Mouse (Mus musculus) frontal cortex, postnatal 10 days (tissue): ENCODE data around the gene Fam196b.

Experiments used
- DNase-seq, 2 experiments: peaks; one replicate each; pipeline ENCODE4 v3.0.0; 2022; ENCODE audit warnings: low spot score in 2 of 2, mixed read lengths in 1 of 2

Fam196b gene

DNA sequence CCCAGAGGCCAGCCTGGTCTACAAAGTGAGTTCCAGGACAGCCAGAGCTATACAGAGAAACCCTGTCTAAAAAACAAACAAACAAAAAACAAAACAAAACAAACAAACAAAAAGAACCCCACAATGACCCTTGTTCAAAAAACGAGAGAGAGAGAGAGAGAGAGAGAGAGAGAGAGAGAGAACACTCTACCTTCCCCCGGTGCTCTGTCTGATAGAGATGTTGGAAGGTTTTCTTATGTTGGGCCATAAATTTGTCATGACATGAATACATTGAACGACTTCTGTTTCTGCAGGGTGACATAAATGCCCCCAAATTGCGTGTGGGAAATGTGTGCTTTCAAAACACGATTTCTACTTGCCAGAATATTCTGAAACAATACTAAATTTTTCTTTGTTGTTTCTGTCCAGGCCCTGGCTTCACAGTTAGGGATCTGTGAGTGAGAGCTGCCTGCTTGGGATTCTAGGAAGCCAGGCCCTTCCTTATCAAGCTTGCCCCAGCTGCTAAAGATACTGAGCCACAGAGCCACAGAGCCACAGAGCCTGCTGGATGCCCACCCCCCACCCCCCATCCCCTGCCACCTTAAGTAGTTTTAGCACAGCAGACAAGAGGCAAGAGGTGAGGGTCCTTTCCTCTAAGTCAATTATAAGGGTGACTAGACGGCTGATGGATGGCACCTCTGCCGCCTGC, 17.9 kb downstream of the Fam196b start:
- DNase-seq, result no peak

DNA sequence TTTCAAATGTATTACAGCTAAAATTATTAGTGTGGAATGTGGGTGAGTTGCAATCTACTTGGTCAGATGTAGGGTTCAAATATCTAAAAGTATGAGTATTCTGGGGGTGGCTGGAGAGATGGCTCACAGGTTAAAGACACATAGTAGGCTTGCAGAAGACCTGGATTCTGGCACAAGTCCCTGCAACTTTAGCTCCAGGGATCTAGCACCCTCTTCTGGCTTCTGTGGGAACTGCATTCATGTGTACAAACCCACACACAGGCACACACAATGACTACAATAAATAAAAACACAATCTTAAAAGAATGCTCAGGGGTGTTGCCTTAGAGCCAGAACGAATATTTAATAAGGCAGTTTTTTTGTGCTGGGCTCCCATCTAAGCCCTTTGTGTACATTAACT, 23.3 kb downstream of the Fam196b start:
- DNase-seq, result no peak

DNA sequence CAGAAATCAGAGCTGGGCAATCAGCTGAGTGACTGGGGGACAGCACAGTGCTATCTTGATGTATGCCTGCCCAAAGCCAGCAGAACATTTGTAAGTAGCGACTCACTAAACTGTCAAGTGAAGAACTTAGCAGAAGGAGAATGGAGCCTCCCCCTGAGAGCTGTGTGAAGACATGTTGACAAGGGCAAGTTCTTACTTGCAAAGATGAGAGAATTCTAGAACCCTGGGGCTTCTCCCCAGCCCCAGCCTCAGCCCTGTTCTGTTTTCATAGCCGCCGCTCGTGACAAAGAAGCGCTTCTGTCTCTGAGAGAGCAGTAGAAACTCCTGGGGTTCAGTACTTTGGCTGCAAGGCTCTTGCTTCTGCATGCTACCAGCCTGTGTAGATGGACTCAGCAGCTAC, 25.1 kb downstream of the Fam196b start:
- DNase-seq, result no peak

DNA sequence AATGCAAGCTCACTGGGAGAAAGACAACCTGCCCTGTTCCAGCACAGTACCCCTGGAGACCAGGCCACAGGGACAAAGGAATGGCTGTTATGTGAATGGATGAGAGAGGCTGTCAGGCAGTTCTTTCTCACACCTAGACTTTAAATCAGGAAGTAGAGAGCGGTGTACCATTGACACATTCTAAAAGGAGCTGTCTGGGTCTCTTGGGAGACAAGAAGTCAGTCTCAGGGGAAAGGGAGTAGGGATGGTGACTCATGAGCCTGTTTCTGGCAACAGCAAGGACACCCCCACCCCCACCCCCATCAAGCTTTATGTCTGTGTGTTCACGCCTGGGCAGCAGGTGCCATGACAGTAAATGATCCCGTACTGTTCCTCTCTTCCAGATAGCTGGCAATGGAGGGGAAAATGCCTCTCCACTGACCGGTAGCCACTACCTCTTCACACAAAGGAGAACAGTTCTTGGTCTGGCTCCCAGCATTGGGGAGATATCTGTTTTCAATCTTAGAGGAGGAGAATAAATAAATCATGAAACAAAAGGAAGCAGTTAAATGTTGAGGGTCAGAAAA, 29.2 kb downstream of the Fam196b start:
- DNase-seq, result no peak

DNA sequence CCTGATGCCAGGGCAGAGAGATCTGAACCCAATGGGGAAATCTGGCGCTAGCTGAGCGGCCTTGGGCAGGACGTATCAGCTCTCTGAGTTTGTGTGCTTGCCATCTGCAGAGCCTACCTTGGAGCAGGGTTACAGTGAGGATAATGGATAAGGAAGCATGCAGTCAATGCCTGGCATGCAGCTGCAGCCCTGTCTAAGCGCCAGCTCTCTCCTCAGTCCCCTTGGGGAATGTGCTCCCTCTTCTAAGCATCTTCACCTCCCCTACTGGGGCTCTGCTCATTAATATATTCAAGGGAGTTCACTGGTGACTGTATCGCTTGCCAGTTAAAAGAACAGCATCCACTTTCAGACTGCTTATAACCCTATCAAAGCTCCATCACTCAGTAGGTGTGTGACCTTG, 29.7 kb downstream of the Fam196b start:
- no peak for DNase-seq

DNA sequence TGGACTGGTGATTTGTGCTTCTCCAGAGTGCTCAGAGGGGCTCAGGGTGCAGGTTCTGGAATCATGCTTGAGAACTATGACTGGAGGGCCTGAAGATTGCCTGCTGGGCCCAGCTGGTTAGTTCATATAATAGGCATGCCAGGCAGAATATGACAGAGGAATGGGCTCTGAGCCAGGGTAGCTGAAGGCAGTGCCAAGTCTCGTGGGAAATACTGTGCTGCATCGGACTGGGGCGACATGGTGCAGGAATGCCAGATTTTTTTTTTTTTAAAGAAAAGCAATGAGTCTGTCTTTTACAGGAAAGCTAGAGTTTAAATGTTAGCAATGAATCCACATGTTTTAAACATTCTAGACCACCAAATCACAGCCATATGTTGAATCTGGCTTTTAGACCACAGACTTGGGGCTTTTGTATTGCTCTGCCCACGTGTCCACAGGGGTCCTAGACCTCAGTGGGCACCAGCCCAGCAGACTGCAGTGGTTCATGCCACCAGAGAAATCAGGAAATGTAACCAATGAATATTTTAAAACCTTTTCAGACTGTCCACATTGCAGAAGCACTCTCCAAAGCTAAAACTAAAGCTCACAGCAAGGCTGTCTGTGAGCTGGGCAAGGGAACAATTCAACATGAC, 33.8 kb downstream of the Fam196b start:
- DNase-seq, result peak; percentile 64 to 66

DNA sequence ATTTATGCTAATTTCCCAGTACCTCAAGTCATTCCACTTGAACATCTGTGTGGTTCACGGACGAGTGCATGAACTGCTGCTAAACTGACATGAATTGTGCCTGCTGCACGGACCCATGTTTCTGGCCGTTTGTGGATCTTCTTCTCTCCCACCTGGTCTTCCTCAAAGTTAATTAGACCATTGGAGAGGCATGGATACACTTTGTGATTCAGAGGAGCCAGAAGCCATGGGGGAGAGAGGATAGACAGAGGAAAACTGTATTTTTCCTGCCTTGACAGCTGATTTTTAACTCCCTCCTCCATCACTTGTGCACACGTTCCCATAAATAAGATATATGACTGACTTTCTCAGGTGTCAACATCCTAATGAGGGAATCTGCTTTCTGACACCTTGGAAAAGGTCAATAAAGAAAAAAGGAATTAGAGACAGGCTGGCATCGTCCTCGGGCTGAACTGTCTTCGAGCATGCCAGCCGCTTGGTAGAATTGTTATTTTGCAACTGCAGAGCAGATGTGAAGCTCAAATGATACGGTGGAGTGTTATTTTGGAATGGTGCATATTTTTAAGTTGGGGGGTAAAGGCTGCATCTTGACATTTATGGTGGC, 34.9 kb downstream of the Fam196b start:
- DNase-seq, result no peak

DNA sequence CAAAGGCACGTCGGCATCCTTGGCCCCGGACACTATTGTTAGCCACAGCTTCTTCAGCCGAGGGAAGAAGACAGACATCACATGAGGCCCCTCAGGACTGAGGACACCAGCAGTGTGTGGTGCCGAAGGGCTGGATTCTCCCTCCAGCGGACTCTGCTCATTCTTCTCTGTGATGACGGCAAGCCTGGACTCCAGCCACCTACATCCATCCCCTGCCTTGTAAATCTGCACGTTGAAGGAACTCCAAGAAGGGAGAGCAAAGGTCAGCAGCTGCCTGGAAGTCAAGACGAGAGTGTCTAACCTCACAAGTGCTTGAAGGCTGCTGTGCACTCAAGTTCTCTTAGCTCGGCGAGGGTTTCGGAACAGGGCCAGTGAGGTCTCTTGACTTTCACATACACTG, 40.8 kb downstream of the Fam196b start:
- DNase-seq, result no peak

DNA sequence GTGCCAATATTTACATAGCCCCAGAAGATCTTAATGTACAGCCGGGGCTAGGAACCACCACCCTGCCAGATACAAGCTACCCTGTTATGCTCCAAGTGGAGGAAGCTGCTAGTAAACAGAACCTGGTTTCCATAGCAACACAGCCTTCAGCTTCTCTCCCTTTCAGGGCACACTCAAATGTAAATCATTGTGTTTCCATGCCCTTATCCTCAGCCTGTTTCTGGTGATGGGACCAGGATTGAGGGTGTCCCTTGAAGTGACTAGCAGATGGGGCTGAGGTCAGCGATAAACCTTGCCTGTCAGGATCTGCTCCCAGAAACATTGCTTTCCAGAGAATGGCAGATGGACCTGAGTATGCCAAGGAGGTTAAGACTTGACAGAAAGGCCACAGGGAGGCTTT, 41.5 kb downstream of the Fam196b start:
- no peak for DNase-seq

DNA sequence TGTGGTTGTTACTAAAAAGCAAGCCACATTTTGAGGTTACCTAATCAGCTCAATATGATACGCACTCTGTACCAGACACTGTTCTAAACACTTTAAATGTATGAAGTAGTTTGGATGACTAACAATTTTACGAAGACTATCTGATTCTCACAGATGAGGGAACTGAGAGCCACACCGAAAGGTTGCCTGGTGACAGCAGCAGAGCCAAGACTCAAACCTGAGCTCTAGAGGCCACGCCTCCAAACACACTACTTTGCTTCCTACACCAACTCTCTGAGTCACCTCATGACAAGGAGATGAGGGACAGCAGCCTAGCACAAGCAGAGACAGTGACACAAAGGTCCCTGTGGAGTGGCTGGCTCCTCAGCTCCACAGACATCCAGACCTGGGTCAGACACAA, 57.6 kb downstream of the Fam196b start:
- DNase-seq, result no peak

DNA sequence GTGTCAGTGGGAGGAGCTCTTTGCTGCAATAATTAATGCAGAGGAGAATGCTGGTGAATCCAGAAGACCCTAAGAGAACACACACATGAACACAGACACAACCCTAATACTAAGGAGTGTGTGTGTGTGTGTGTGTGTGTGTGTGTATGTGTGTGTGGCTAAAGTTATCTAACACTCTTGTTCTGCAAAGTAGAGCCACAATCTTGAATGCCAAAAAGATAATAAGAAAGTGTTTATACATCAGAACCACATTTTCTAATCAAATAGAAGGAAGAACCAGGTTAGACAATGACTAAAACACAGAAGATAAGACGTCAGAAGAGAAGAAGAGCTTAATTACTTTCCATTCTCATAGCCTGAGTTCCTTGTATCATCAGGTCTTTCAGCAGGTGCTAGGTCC, 60.9 kb downstream of the Fam196b start:
- no peak for DNase-seq

DNA sequence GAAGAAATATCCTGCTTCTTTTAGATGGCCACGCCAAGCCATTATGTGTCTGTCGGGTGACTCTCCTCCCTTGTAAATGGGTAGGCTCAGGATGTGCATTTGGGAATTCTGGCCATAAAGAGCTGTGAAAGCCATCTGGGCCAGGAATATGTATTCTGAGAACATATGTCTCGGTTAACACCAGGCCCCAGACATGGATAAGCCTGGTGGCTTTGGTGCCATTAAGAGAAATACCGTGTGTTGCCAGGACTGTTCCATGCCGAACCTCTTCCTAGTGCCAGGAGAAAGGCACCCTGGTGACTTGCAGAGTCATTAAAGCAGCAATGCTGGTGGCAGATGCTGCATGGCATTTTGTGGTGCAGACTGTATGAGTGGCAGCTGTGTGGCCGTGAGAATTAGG, 63.0 kb downstream of the Fam196b start:
- no peak for DNase-seq

DNA sequence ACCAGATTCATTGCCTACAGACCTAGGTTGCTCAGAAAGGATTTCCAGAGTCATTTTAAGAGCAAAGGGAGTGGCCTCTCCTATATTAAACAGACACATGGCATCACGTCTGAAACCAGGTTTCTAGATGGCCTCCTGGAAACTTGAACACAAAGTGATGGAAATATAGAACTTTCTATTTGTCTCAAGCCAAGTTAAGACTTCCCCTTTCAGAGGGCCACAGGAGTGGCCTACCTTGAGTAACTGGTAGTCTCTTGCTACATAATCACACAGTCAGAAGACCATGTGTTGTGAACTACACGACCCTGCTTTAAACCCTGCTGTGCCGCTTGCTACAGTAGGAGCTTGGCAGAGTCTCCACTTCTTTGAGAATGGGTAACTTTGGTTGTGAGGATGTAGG, 68.9 kb downstream of the Fam196b start:
- no peak for DNase-seq

DNA sequence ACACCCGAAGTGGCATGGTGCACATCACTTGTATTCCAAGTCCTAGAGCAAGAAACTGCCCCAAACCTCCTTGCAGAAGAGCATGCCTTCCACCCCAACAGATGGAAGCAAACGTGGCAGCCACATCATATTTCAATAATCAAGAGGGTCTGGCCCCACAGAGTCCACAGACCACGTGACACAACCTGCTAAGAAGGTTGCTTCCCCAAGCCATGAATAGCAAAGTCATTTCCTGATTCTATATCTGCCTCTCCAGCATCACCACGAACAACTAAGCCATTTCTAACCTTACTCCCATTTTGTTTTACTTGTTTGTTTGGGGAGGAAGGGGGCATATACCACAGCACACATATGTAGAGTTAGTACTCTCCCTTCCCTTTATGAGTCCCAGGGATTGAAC, 69.6 kb downstream of the Fam196b start:
- no peak for DNase-seq

DNA sequence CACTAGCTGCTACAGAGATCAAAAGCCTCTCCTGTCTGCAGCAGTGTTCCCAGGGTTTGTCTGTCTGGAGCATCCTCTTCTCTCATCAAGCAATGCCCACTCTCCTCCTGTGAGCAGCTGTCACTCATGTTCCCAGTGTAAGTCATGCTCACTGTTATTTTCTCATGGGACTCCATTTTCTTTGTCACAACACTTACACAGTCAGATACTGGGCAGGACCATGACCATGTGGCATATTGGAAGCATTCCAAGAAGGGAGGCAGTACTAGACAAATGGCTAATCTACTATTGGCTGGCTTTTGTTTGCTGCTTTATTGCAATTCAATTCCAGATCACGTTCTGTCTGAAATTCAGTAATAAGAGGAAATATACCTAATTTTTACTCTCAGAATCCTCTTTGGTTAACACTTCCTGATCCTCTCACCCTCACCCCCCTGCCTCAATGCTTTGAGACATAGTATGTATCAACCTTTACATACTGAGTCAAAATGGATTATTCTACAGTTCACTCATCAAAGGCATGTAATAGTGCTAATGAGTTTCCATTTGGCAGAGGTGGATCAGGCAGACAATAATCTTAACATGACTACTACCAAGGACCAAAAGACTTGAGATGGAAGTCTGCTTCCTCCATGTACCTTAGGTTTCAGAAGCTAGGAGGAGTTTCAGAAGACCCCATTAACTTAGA, 70.5 kb downstream of the Fam196b start:
- DNase-seq, result no peak

DNA sequence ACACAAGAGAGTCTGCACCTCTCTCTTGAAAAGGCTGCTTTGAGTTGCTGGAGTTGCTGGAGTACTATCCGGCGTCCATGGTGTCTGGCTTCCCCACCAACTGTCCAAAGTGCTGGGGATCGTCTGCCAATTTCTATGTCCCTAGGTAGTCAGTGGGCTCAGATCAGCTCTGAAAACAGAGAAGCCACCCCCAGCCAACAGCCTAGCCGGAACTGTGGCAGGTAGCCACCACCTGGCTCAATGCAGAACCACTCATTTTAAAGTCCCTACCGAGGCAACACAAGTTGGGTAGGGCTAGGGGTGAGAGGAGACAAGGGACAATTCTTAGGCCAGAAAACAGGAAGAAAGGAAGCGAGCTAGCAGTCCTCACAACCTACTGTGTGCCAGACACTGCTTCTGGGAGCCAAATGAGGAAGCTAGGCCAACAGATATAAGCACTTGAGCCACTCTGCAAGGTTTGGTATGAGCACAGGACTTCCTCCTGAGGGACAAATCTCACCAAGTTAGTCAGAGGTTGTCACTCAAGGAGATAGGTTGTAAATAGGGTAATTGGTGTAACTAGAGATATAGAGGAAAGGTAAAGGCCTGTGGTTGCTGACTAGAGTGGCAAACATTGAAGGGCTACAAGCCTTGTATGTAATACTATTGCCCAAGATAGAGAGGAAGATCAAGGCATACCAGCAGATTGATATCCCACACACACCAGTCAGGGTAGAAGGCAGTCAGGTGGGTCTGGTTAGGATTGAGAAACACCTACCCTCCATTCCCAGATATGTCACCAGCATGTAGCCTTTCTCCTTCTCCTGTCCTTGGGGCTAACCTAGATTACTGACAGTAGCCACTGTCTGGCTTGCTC, 74.9 kb downstream of the Fam196b start:
- DNase-seq, result no peak

DNA sequence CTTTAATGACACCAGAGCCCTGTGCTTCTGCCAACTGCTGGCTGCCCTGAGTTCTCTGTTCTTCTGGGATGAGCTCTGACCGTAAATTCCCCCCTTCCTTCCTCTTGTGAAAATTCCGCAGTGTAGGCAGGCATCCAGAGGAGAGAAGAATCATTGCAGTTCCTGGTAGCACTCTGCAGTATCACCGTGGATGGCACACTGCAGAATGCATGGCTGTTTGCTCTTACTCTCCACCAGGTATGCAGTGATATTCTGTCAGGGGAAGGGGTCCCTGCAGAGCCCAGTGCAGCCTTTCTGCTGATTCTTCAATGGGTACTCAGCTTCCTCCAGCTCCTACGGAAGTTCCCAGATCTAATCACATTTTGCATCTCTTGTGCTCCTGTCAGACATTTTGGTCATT, 77.5 kb downstream of the Fam196b start:
- no peak for DNase-seq

DNA sequence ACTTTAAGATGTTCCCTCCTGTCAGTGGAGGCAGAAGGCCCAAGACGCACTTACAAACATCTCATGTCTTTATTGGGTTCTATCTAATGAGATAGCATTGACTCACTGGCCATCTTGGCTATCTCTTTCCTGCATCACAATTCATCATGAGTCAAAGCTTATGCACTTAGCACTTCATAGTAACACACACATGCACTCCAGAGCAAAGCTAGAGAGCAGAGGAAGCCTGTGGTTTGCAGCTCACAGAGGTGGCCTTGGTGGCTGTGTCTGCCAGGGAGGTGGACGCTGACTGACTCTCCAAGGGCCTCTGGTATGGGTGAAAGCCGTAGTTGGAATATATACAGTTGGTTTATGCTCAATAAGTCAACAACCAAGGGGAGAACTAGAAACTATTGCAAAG, 81.2 kb downstream of the Fam196b start:
- DNase-seq, result no peak

DNA sequence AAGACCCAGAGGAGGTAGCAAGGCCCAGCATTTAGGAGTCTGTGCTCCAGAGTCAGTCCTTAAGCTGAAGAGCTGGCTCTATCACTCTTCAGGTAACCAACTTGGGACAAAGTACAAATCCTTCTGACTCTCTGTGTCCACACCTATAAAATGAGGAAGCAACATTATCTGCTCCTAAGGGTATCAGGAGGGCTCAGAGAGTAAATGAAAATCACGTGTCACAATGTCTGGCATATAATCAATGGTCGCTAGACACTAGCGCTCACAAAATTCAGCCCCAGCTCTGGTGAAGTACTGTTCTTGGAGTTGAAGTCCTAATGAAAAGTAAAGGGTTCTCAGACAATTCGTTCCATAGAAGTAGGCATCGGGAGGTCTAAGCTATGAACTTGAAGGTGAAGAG, 83.0 kb downstream of the Fam196b start:
- no peak for DNase-seq

DNA sequence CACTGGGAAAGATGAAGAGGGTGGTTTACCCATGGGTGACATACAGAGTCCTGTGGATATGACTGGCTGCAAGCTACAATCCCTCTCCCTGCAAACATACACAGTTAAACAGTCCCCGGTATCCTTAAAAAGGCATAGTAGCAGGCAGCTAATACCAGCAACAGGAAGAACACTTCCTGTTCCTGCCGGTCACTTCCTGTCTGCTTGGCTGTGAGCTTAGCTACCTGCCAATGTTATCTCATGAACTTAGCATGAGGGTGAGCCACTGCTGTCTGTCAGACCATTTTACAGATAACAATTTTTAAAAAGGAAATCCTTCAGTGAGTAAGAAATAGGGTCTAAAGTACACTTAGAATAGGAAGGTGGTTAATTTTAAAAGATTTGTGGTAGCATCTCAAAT, 83.9 kb downstream of the Fam196b start:
- no peak for DNase-seq

DNA sequence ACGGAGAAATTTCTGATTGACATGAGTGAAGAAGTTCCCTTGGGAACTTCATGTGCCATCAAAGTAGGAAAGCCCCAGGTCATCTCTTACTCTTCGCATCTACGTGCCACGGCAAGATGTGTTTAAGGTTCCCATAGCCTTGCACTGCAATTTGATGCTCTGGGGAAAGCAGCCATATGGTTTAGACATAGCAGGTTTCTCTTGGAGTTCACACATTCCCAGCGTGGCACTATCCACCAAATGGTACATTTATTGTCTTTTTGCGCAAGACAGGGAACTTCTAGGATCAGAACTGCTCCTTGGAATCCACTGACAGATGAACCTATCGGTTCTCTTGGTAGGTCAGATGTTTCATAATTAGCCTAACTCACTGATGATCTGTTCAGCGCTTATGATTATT, 86.7 kb downstream of the Fam196b start:
- DNase-seq, result no peak

DNA sequence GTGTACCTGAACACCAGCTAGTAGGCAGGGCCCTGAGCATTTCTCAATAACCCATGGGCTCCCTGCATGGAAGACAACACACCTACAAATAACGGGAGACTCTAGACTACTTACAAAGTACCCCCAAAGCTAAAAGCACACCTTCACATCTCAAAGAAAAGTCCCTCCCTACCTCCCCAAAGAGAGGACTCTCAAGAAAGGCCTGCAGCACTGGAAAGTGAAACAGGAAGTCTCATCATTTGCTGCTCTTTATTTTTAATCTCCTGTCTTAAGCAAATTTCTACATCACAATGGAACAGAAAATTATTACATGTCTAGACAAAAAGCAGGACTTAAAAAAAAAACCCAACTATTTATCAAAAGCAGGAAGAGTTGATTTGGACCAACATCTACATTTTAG, 90.7 kb downstream of the Fam196b start:
- DNase-seq, result no peak
